Comparison of ENCODE assay signal across 9 mouse cellular contexts in genomic region chr9:9673277-9674049, GRCm38 (mm10).
DNase-seq lines count a peak whose midpoint lies in the region; ATAC-seq and TF ChIP-seq lines count a peak whose summit lies in the region.
"Had no signal": no experiment of that assay in that cellular context is flagged by ENCODE, and none has a peak within 500 bp of the region (broad histone marks: within the 10 kb centered on the region; RNA-seq: fewer than 3 reads in every experiment).

No protein-coding gene starts in this region.

- no peak overlapping the region for H3K4me3 ChIP-seq in kidney, embryonic 15.5 days (replicated peaks)
- H3K4me3 ChIP-seq in kidney, embryonic 14.5 days (ENCODE audit: low read length): no peak overlapping the region
- no peak overlapping the region for H3K4me3 ChIP-seq in heart, embryonic 11.5 days (ENCODE audit: low read depth, low read length)
- no peak overlapping the region for H3K4me3 ChIP-seq in midbrain, embryonic 13.5 days (replicated peaks)
- H3K4me3 ChIP-seq: limb, embryonic 13.5 days had no signal

- TF ChIP-seq POLR2A in brain, embryonic 14.5 days (IDR thresholded peaks at IDR 0.05; ENCODE audit: borderline replicate concordance, extremely low read depth, insufficient read depth, insufficient read length, poor library complexity, severe bottlenecking): no peak

- 11% methylated on average over 13 of the region's 13 CpGs for WGBS in kidney, embryonic 15.5 days
- WGBS in kidney, embryonic 14.5 days: 10% methylated on average over 13 of the region's 13 CpGs
- WGBS in heart, embryonic 11.5 days (ENCODE audit: insufficient replicate concordance): 7% methylated on average over 13 of the region's 13 CpGs
- WGBS in midbrain, embryonic 13.5 days: 15% methylated on average over 13 of the region's 13 CpGs

- H3K27me3 ChIP-seq in kidney, embryonic 15.5 days: no peaks in the 10 kb centered on the region
- no peaks in the 10 kb centered on the region for H3K27me3 ChIP-seq in kidney, embryonic 14.5 days (ENCODE audit: control insufficient read depth, insufficient read depth, low read length)
- no peaks in the 10 kb centered on the region for H3K27me3 ChIP-seq in heart, embryonic 11.5 days (ENCODE audit: control insufficient read depth, insufficient read depth, low read length)
- no peaks in the 10 kb centered on the region for H3K27me3 ChIP-seq in midbrain, embryonic 13.5 days
- H3K27me3 ChIP-seq: limb, embryonic 13.5 days had no signal

- no peak for TF ChIP-seq CTCF in brain, embryonic 14.5 days (IDR thresholded peaks at IDR 0.05; ENCODE audit: borderline replicate concordance, extremely low read depth, insufficient read depth, insufficient read length)

- no peaks in the 10 kb centered on the region for H3K9me3 ChIP-seq in kidney, embryonic 15.5 days (replicated peaks)
- H3K9me3 ChIP-seq in kidney, embryonic 14.5 days (ENCODE audit: control insufficient read depth, low read length): no peaks in the 10 kb centered on the region
- no peaks in the 10 kb centered on the region for H3K9me3 ChIP-seq in heart, embryonic 11.5 days (replicated peaks; ENCODE audit: control insufficient read depth, low read length)
- H3K9me3 ChIP-seq in midbrain, embryonic 13.5 days: no peaks in the 10 kb centered on the region
- H3K9me3 ChIP-seq: limb, embryonic 13.5 days had no signal

- no peaks in the 10 kb centered on the region for H3K36me3 ChIP-seq in kidney, embryonic 15.5 days
- H3K36me3 ChIP-seq in kidney, embryonic 14.5 days (ENCODE audit: control insufficient read depth, insufficient read depth, low read length): no peaks in the 10 kb centered on the region
- no peaks in the 10 kb centered on the region for H3K36me3 ChIP-seq in heart, embryonic 11.5 days (ENCODE audit: control insufficient read depth, insufficient read depth, low read length)
- no peaks in the 10 kb centered on the region for H3K36me3 ChIP-seq in midbrain, embryonic 13.5 days
- H3K36me3 ChIP-seq: limb, embryonic 13.5 days had no signal

- peak; percentile 77 for DNase-seq in brain, embryonic 14.5 days (ENCODE audit: low read depth)
- DNase-seq in left cerebral cortex, postnatal 36 days (ENCODE audit: low spot score in 2 of 2): no peak
- no peak for DNase-seq in lung, postnatal 14 days
- DNase-seq in layer of hippocampus, postnatal 14 days (ENCODE audit: low spot score in 2 of 2): no peak

- no peak overlapping the region for H3K4me2 ChIP-seq in kidney, embryonic 15.5 days
- H3K4me2 ChIP-seq in kidney, embryonic 14.5 days (replicated peaks; ENCODE audit: low read depth, low read length): no peak overlapping the region
- peak overlapping the region; percentile 27 for H3K4me2 ChIP-seq in heart, embryonic 11.5 days
- H3K4me2 ChIP-seq in midbrain, embryonic 13.5 days (replicated peaks): no peak overlapping the region
- H3K4me2 ChIP-seq: limb, embryonic 13.5 days had no signal

- H3K9ac ChIP-seq in kidney, embryonic 15.5 days: no peak overlapping the region
- H3K9ac ChIP-seq in kidney, embryonic 14.5 days (ENCODE audit: low read depth, low read length): no peak overlapping the region
- no peak overlapping the region for H3K9ac ChIP-seq in heart, embryonic 11.5 days (ENCODE audit: low read depth, low read length)
- no peak overlapping the region for H3K9ac ChIP-seq in midbrain, embryonic 13.5 days (replicated peaks)
- H3K9ac ChIP-seq: limb, embryonic 13.5 days had no signal

- 0 out of 2 replicates have a peak, but pooled peaks have one; percentile 56 for ATAC-seq in kidney, embryonic 15.5 days (replicated peaks; ENCODE audit: low FRiP score)
- no peak for ATAC-seq in kidney, embryonic 14.5 days (ENCODE audit: low FRiP score, low TSS enrichment)
- ATAC-seq in heart, embryonic 11.5 days (replicated peaks; ENCODE audit: insufficient number of reproducible peaks, low FRiP score, low TSS enrichment): no peak
- ATAC-seq in midbrain, embryonic 13.5 days: peak; percentile 77

- no peak overlapping the region for H3K27ac ChIP-seq in kidney, embryonic 15.5 days
- H3K27ac ChIP-seq in kidney, embryonic 14.5 days (ENCODE audit: low read depth, low read length): no peak overlapping the region
- H3K27ac ChIP-seq in heart, embryonic 11.5 days (ENCODE audit: low read depth, low read length): no peak overlapping the region
- H3K27ac ChIP-seq in midbrain, embryonic 13.5 days: no peak overlapping the region
- H3K27ac ChIP-seq: limb, embryonic 13.5 days had no signal

- 0 out of 2 replicates have a peak, but pooled peaks cover 3% of the 10 kb centered on the region for H3K4me1 ChIP-seq in kidney, embryonic 15.5 days
- H3K4me1 ChIP-seq in kidney, embryonic 14.5 days (ENCODE audit: control insufficient read depth, insufficient read depth, low read length): no peaks in the 10 kb centered on the region
- H3K4me1 ChIP-seq in heart, embryonic 11.5 days (ENCODE audit: control insufficient read depth, insufficient read depth, low read length): peaks cover 3% of the 10 kb centered on the region; the same call in 1 of the 2 replicates
- H3K4me1 ChIP-seq in midbrain, embryonic 13.5 days (replicated peaks): peaks cover 3% of the 10 kb centered on the region; the same call in 1 of the 2 replicates
- H3K4me1 ChIP-seq: limb, embryonic 13.5 days had no signal

- intact Hi-C loops in left cerebral cortex, postnatal 36 days (cut with DNase I): no loop called here

Comparison
In these comparisons a context has a peak if more than half of its experiments do, and no peak if none do; other contexts are left out.
1. ATAC-seq: peak in kidney, embryonic 15.5 days (single experiment) and midbrain, embryonic 13.5 days (single experiment); none in kidney, embryonic 14.5 days (single experiment) and heart, embryonic 11.5 days (single experiment).